Mouse (Mus musculus): ENCODE measurements around the gene Ctdsp1. TPM values are rescaled to one million over a fixed set of nuclear protein-coding genes. Genes with fewer than 3 reads are reported as not detected.
"Not testable (repeated sequence)": the region's sequence is repeated elsewhere in the genome, so short reads cannot be mapped to it uniquely, and the experiment has no call there.

Ctdsp1 gene
- polyA plus RNA-seq, 1 experiment from 2014 or later, result 60.0 TPM

DNA sequence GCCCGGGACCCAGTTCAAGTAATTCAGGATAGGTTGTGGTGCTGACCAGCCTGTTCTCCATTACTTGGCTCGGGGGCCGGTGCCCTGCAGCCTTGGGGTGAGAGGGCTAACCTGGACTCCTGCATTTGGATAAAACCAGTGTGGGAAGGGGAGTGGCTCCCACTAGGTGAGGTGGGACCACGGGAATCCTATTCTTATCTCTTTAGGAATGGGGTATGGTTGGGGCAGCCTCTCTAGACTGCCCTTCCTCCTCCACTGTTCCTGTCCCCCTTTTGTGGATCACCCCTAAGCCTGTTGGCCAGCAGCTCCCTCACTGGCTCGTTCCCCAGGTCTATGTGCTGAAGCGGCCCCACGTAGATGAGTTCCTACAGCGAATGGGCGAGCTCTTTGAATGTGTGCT, 3.0 kb downstream of the Ctdsp1 start:
- Histone ChIP-seq H3K27ac (replicated peaks; ENCODE audit: low read depth, low read length) (no peak overlapping the region), H3K9me3 (replicated peaks; ENCODE audit: control insufficient read depth, low read length) (no peaks in the 10 kb centered on the region), H3K4me1 (ENCODE audit: control insufficient read depth, insufficient read depth, low read length) (peaks cover 3% of the 10 kb centered on the region; the same call in 1 of the 2 replicates), H3K36me3 (replicated peaks; ENCODE audit: control insufficient read depth, insufficient read depth, low read depth, low read length) (peaks cover 8% of the 10 kb centered on the region), H3K4me2 (ENCODE audit: low read depth, low read length) (no peak overlapping the region), H3K9ac (replicated peaks; ENCODE audit: low read length) (no peak overlapping the region), H3K4me3 (ENCODE audit: low read depth, low read length) (no peak overlapping the region), H3K27me3 (ENCODE audit: control insufficient read depth, insufficient read depth, low read length) (peaks cover 2% of the 10 kb centered on the region; the same call in 1 of the 2 replicates)
- no peak for ATAC-seq (replicated peaks; ENCODE audit: insufficient number of reproducible peaks, low FRiP score, low TSS enrichment, low read depth)
- DNase-seq (ENCODE audit: low spot score), result no peak
- 92% methylated on average over 9 of the region's 9 CpGs for WGBS

GRCm38 (mm10) chr1:74394858-74395257, 3.5 kb downstream of the Ctdsp1 start:
- Histone ChIP-seq H3K4me1 (ENCODE audit: control insufficient read depth, insufficient read depth, low read length) (peaks cover 3% of the 10 kb centered on the region; the same call in 1 of the 2 replicates), H3K36me3 (replicated peaks; ENCODE audit: control insufficient read depth, insufficient read depth, low read depth, low read length) (peaks cover 8% of the 10 kb centered on the region), H3K4me2 (ENCODE audit: low read depth, low read length) (no peak overlapping the region), H3K9me3 (replicated peaks; ENCODE audit: control insufficient read depth, low read length) (no peaks in the 10 kb centered on the region), H3K4me3 (ENCODE audit: low read depth, low read length) (no peak overlapping the region), H3K27ac (replicated peaks; ENCODE audit: low read depth, low read length) (no peak overlapping the region), H3K9ac (replicated peaks; ENCODE audit: low read length) (no peak overlapping the region), H3K27me3 (ENCODE audit: control insufficient read depth, insufficient read depth, low read length) (no peaks in the 10 kb centered on the region)
- ATAC-seq (replicated peaks; ENCODE audit: insufficient number of reproducible peaks, low FRiP score, low TSS enrichment, low read depth), result no peak
- 91% methylated on average over 15 of the region's 15 CpGs for WGBS
- no peak for DNase-seq (ENCODE audit: low spot score)

- Histone ChIP-seq H3K4me3 (ENCODE audit: low read depth, low read length) (no peak overlapping the region), H3K27ac (replicated peaks; ENCODE audit: low read depth, low read length) (no peak overlapping the region), H3K9me3 (replicated peaks; ENCODE audit: control insufficient read depth, low read length) (no peaks in the 10 kb centered on the region), H3K9ac (replicated peaks; ENCODE audit: low read length) (no peak overlapping the region), H3K36me3 (replicated peaks; ENCODE audit: control insufficient read depth, insufficient read depth, low read depth, low read length) (peaks cover 8% of the 10 kb centered on the region), H3K4me2 (ENCODE audit: low read depth, low read length) (no peak overlapping the region), H3K27me3 (ENCODE audit: control insufficient read depth, insufficient read depth, low read length) (no peaks in the 10 kb centered on the region), H3K4me1 (ENCODE audit: control insufficient read depth, insufficient read depth, low read length) (no peaks in the 10 kb centered on the region)
- ATAC-seq (replicated peaks; ENCODE audit: insufficient number of reproducible peaks, low FRiP score, low TSS enrichment, low read depth) (no peak), DNase-seq (ENCODE audit: low spot score) (no peak)
- 83% methylated on average over 13 of the region's 13 CpGs for whole genome bisulfite sequencing
These were observed 4.0 kb downstream of the Ctdsp1 start for GRCm38 (mm10) chr1:74395290-74395689.

- H3K27me3 ChIP-seq (ENCODE audit: control insufficient read depth, insufficient read depth, low read length); H3K36me3 ChIP-seq (replicated peaks; ENCODE audit: control insufficient read depth, insufficient read depth, low read depth, low read length); ATAC-seq (replicated peaks; ENCODE audit: insufficient number of reproducible peaks, low FRiP score, low TSS enrichment, low read depth); H3K9ac ChIP-seq (replicated peaks; ENCODE audit: low read length); H3K27ac ChIP-seq (replicated peaks; ENCODE audit: low read depth, low read length); H3K9me3 ChIP-seq (replicated peaks; ENCODE audit: control insufficient read depth, low read length); H3K4me1 ChIP-seq (ENCODE audit: control insufficient read depth, insufficient read depth, low read length): not testable (repeated sequence)
- Histone ChIP-seq H3K4me3 (ENCODE audit: low read depth, low read length) (peak overlapping the region; percentile 22; the same call in 1 of the 2 replicates), H3K4me2 (ENCODE audit: low read depth, low read length) (peak overlapping the region; percentile 64)
- peak; percentile 30 for DNase-seq (ENCODE audit: low spot score)
- 5% methylated on average over 11 of the region's 12 CpGs for WGBS
These were observed 5.3 kb downstream of the Ctdsp1 start for GRCm38 (mm10) chr1:74396456-74397222.

- WGBS, result under 1% methylated on average over 41 of the region's 41 CpGs
- ATAC-seq (replicated peaks; ENCODE audit: insufficient number of reproducible peaks, low FRiP score, low TSS enrichment, low read depth), result peak; percentile 89
- Histone ChIP-seq H3K9me3 (replicated peaks; ENCODE audit: control insufficient read depth, low read length) (no peaks in the 10 kb centered on the region), H3K4me1 (ENCODE audit: control insufficient read depth, insufficient read depth, low read length) (no peaks in the 10 kb centered on the region), H3K4me3 (ENCODE audit: low read depth, low read length) (peak overlapping the region; percentile 22), H3K9ac (replicated peaks; ENCODE audit: low read length) (peak overlapping the region; percentile 58), H3K36me3 (replicated peaks; ENCODE audit: control insufficient read depth, insufficient read depth, low read depth, low read length) (peaks cover 8% of the 10 kb centered on the region), H3K27me3 (ENCODE audit: control insufficient read depth, insufficient read depth, low read length) (no peaks in the 10 kb centered on the region), H3K4me2 (ENCODE audit: low read depth, low read length) (peak overlapping the region; percentile 64), H3K27ac (replicated peaks; ENCODE audit: low read depth, low read length) (0 out of 2 replicates have a peak overlapping the region, but pooled peaks have one; percentile 57)
- DNase-seq (ENCODE audit: low spot score), result peak; percentile 98
These were observed 6.1 kb downstream of the Ctdsp1 start for GRCm38 (mm10) chr1:74397268-74397918.

DNA sequence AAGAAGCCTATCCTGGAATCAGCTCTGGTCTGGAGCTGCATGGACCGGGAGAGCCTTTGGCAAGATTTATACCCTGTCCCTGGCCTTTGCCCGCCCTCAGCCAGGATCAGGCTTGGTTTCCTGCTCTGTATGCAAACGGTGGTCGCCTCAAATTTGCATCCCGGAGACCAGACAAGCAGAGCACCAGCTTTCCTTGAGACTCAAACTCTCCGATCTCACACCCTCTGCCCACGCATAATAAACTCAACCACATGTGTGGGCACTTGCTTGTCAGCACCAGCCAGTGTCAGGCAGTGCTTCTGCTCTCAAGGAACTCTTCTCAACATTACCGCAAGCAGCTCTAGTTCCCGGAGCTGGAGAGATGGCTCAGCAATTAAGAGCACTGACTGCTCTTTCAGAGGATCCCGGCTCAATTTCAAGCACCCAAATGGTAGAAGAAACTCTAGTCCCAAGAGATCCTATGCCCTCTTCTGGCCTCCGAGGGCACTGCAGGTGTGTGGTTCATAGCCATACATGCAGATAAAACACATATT, 6.7 kb downstream of the Ctdsp1 start:
- peak overlapping the region; percentile 22 for H3K4me3 ChIP-seq (ENCODE audit: low read depth, low read length)
- H3K27me3 ChIP-seq (ENCODE audit: control insufficient read depth, insufficient read depth, low read length), result no peaks in the 10 kb centered on the region
- DNase-seq (ENCODE audit: low spot score) (peak; percentile 75), ATAC-seq (replicated peaks; ENCODE audit: insufficient number of reproducible peaks, low FRiP score, low TSS enrichment, low read depth) (peak; percentile 57)
- H3K36me3 ChIP-seq (replicated peaks; ENCODE audit: control insufficient read depth, insufficient read depth, low read depth, low read length), result peaks cover 8% of the 10 kb centered on the region
- WGBS, result 6% methylated on average over 11 of the region's 11 CpGs
- no peaks in the 10 kb centered on the region for H3K4me1 ChIP-seq (ENCODE audit: control insufficient read depth, insufficient read depth, low read length)
- peak overlapping the region; percentile 58 for H3K9ac ChIP-seq (replicated peaks; ENCODE audit: low read length)
- 0 out of 2 replicates have a peak overlapping the region, but pooled peaks have one; percentile 57 for H3K27ac ChIP-seq (replicated peaks; ENCODE audit: low read depth, low read length)
- H3K9me3 ChIP-seq (replicated peaks; ENCODE audit: control insufficient read depth, low read length), result no peaks in the 10 kb centered on the region
- H3K4me2 ChIP-seq (ENCODE audit: low read depth, low read length), result peak overlapping the region; percentile 64

DNA sequence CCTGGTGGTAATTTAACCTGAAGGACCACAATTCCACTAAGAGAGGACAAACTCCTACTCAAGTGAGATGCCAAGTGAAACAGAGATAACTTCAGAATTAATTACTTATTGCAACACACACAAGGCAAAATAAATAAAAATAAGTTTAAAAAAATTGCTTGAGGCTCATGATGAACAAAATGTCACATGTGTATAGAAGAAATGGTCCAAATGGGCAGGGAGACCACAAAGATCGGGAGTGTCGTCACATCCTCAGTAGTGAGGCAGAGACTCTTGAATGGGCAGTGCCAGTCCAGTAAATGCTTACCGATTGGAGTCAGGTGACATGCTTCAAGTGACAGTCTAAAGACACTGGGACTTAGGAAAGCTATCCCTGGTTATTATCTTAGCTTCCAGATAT, 9.2 kb downstream of the Ctdsp1 start:
- Histone ChIP-seq H3K4me1 (ENCODE audit: control insufficient read depth, insufficient read depth, low read length) (no peaks in the 10 kb centered on the region), H3K4me2 (ENCODE audit: low read depth, low read length) (no peak overlapping the region), H3K9ac (replicated peaks; ENCODE audit: low read length) (no peak overlapping the region), H3K4me3 (ENCODE audit: low read depth, low read length) (no peak overlapping the region), H3K36me3 (replicated peaks; ENCODE audit: control insufficient read depth, insufficient read depth, low read depth, low read length) (no peaks in the 10 kb centered on the region), H3K27me3 (ENCODE audit: control insufficient read depth, insufficient read depth, low read length) (no peaks in the 10 kb centered on the region), H3K27ac (replicated peaks; ENCODE audit: low read depth, low read length) (no peak overlapping the region), H3K9me3 (replicated peaks; ENCODE audit: control insufficient read depth, low read length) (no peaks in the 10 kb centered on the region)
- no peak for ATAC-seq (replicated peaks; ENCODE audit: insufficient number of reproducible peaks, low FRiP score, low TSS enrichment, low read depth)
- 74% methylated on average over 3 of the region's 3 CpGs for WGBS
- DNase-seq (ENCODE audit: low spot score), result no peak
